Mouse (Mus musculus) neural tube, embryonic 12.5 days (tissue): Measurements from ENCODE around the gene Rhbg. TPM values are rescaled to one million over a fixed set of nuclear protein-coding genes. Genes with fewer than 3 reads are reported as not detected.

Source experiments
- ATAC-seq: fragments of 200-750 bp; cut with Nextera tagmentation; 2 replicates; pipeline ENCODE4 v1.8.0; 2017; ENCODE audit warnings: low read depth, mild to moderate bottlenecking, moderate TSS enrichment, moderate library complexity; ENCODE audit not compliant: low FRiP score
- H3K27ac ChIP-seq: fragments of 300-500 bp; sonication (generic); 2 replicates; pipeline ENCODE4 v1.5.1; 2016
- H3K27me3 ChIP-seq: fragments of 300-500 bp; sonication (generic); replicated peaks from 2 replicates; pipeline ENCODE4 v1.6.1; 2016; ENCODE audit warnings: mild to moderate bottlenecking
- H3K36me3 ChIP-seq: fragments of 300-500 bp; sonication (generic); 2 replicates; pipeline ENCODE4 v1.6.1; 2016; ENCODE audit warnings: mild to moderate bottlenecking
- H3K4me1 ChIP-seq: fragments of 300-500 bp; sonication (generic); 2 replicates; pipeline ENCODE4 v1.6.1; 2016
- H3K4me2 ChIP-seq: fragments of 300-500 bp; sonication (generic); replicated peaks from 2 replicates; pipeline ENCODE4 v1.6.1; 2016; ENCODE audit warnings: mild to moderate bottlenecking
- H3K4me3 ChIP-seq: fragments of 300-500 bp; sonication (generic); 2 replicates; pipeline ENCODE4 v1.5.1; 2016
- H3K9ac ChIP-seq: fragments of 300-500 bp; sonication (generic); 2 replicates; pipeline ENCODE4 v1.6.1; 2016; ENCODE audit warnings: mild to moderate bottlenecking
- H3K9me3 ChIP-seq: fragments of 300-500 bp; sonication (generic); 2 replicates; pipeline ENCODE4 v1.6.1; 2016; ENCODE audit warnings: mild to moderate bottlenecking
- WGBS: fragments of 180-500 bp; shearing (Covaris S2); methylation state at CpG from one replicate; pipeline ENCODE4 v1.1.7; 2016; 5-methylcytosine and 5-hydroxymethylcytosine counted together
- polyA plus RNA-seq: library from polyadenylated mRNA; unstranded; fragments of >200 nt; fragmentation: Nextera tagmentation; extraction: Ambion mirVana; gene quantifications from 2 replicates; pipeline ENCODE4 v1.2.1, GENCODE M21; 2016

The Rhbg gene
- polyA plus RNA-seq, 1 experiment from 2014 or later: 0.32 TPM

DNA sequence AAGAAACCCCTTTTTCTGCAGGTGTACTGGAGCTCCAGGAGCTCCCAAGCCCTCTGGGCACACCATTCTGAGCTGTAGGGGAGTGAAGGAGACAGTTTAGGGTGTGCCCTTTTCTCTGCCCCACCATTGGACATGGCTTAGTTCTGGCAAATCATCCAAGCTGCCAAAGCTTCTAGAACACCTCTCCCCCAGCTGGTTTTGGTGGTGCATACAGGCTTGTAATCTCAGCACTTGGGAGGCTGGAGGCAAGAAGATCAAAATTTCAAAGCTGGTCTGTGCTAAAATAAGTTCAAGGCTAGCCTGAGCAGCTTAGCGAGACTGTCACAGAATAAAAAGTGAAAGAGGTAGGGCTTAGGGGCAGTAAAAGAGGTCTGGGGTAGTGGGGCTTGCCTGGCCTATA is 42.2 kb downstream of the Rhbg start:
- peaks cover 37% of the 10 kb centered on the region for H3K36me3 ChIP-seq
- H3K4me2 ChIP-seq: peak overlapping the region; percentile 81
- H3K9me3 ChIP-seq: no peaks in the 10 kb centered on the region
- no peak for ATAC-seq
- 3% methylated on average over 1 of the region's 1 CpGs for WGBS
- peak overlapping the region; percentile 96 for H3K9ac ChIP-seq
- H3K4me3 ChIP-seq: peak overlapping the region; percentile 59
- peaks cover 63% of the 10 kb centered on the region for H3K27me3 ChIP-seq
- peak overlapping the region; percentile 60; the same call in 1 of the 2 replicates for H3K27ac ChIP-seq
- H3K4me1 ChIP-seq: peaks cover 13% of the 10 kb centered on the region

DNA sequence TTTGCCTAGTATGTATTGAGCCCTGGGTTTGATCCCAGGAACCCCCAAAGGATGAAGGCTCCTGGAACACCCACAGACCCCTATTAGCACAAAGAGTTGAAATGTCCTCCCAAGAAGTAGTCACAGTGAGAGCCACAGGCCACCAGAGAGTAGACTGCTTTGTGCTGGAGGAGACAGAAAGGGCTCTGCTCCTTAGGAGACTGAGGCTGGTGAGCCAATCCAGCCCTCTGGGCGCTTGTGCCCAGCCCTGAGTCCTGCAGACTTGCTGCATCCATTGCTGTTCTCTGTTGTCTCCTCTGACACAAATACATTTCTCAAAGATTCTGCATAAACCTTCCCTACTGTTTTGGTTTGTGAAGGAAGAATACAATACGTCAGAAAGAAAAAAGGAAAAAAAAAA is 43.6 kb downstream of the Rhbg start:
- Histone ChIP-seq H3K9ac (peak overlapping the region; percentile 96), H3K4me2 (peak overlapping the region; percentile 81), H3K4me1 (peaks cover 13% of the 10 kb centered on the region), H3K4me3 (peak overlapping the region; percentile 59), H3K27me3 (peaks cover 66% of the 10 kb centered on the region), H3K36me3 (peaks cover 32% of the 10 kb centered on the region), H3K9me3 (no peaks in the 10 kb centered on the region), H3K27ac (peak overlapping the region; percentile 42; the same call in 1 of the 2 replicates)
- no peak for ATAC-seq
- 12% methylated on average over 2 of the region's 2 CpGs for WGBS

DNA sequence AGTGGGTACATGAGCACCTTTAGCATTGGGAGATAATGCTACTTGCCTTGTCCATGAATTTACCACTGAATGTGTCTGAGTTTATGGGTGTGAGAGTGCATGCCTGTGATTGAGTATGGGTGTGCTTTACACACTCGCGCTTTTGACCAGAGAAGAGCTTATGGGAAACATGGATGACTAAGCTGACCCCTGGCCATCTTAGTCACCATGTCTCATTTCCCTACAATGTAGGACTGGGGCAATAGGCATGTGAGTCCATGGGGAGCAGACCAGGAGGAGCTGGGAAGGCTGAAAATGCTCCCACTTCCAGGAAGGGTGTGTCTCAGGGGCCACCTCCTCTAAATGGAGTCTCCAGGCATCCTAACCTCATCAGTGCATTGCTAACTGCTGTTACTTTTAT is 44.4 kb downstream of the Rhbg start:
- Histone ChIP-seq H3K4me1 (peaks cover 10% of the 10 kb centered on the region), H3K27ac (peak overlapping the region; percentile 92), H3K9ac (peak overlapping the region; percentile 96), H3K27me3 (peaks cover 72% of the 10 kb centered on the region), H3K4me2 (peak overlapping the region; percentile 81), H3K36me3 (peaks cover 25% of the 10 kb centered on the region), H3K4me3 (peak overlapping the region; percentile 59), H3K9me3 (no peaks in the 10 kb centered on the region)
- 6% methylated on average over 2 of the region's 2 CpGs for WGBS
- no peak for ATAC-seq

DNA sequence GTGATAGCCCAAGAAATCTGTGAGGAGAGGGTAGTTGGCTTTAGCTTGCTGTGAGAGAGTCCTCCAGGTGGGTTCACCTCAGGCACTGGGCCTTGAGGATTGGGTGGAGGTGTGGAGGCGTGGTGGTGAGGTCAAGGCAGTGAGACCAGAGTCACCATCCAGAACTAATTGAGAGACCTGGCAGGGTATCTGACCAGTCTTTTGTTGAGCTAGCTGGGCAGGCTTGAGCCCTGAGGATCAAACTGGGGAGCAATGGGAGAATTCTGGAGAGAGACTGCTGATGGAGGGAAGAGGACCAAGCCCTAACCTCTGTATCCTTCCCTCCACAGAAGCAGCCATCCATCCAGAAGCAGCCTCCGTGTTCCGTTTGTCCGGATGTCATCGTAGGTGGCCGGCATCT is 45.2 kb downstream of the Rhbg start:
- peak overlapping the region; percentile 92 for H3K27ac ChIP-seq
- 2% methylated on average over 6 of the region's 6 CpGs for WGBS
- peak overlapping the region; percentile 96 for H3K9ac ChIP-seq
- H3K9me3 ChIP-seq: no peaks in the 10 kb centered on the region
- H3K4me2 ChIP-seq: peak overlapping the region; percentile 81
- H3K36me3 ChIP-seq: peaks cover 18% of the 10 kb centered on the region; the same call in 1 of the 2 replicates
- no peak for ATAC-seq
- H3K4me3 ChIP-seq: peak overlapping the region; percentile 59
- peaks cover 68% of the 10 kb centered on the region for H3K27me3 ChIP-seq
- H3K4me1 ChIP-seq: peaks cover 7% of the 10 kb centered on the region

GRCm38 (mm10) chr3:88208226-88208720 is 46.2 kb downstream of the Rhbg start:
- H3K9me3 ChIP-seq: no peaks in the 10 kb centered on the region
- ATAC-seq: no peak
- H3K27me3 ChIP-seq: peaks cover 67% of the 10 kb centered on the region
- peak overlapping the region; percentile 92 for H3K27ac ChIP-seq
- peaks cover 17% of the 10 kb centered on the region for H3K4me1 ChIP-seq
- peaks cover 18% of the 10 kb centered on the region; the same call in 1 of the 2 replicates for H3K36me3 ChIP-seq
- peak overlapping the region; percentile 59 for H3K4me3 ChIP-seq
- 2% methylated on average over 3 of the region's 3 CpGs for WGBS
- peak overlapping the region; percentile 81 for H3K4me2 ChIP-seq
- peak overlapping the region; percentile 96 for H3K9ac ChIP-seq

DNA sequence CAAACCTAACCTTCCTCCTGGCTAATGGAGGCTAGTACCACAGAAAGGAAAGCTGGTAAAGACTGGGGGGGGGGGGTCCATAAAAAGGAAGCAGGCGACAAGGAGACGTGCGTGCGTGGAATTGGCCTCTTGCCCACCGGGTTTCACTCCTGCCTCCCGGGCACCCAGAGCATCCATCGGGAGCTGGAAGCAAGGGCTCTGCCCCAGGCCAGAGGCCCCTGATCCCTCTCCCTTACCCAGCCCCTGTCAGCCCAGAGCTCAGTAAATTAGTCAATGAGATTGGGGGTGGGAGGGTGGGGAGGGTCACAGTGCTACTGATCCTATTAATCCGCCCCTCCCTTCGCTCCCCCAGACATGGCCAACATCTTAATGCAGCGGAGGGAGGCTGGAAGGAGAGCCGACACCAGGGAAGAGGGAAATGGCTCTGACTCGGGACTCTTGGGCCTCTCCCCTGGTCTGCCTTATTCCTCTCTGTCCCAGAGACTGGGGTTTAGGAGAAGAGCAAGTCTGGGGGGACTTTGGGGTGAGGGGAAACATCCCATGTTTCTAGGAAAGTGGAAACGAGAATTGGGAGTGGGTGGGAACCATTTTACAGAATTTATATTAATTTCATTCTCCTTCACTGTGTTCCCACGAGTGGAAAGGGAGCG is 46.9 kb downstream of the Rhbg start:
- Histone ChIP-seq H3K27ac (peak overlapping the region; percentile 92), H3K36me3 (peaks cover 18% of the 10 kb centered on the region; the same call in 1 of the 2 replicates), H3K27me3 (peaks cover 67% of the 10 kb centered on the region), H3K4me3 (peak overlapping the region; percentile 59), H3K4me2 (peak overlapping the region; percentile 81), H3K9me3 (no peaks in the 10 kb centered on the region), H3K9ac (peak overlapping the region; percentile 96), H3K4me1 (peaks cover 23% of the 10 kb centered on the region)
- ATAC-seq: no peak
- under 1% methylated on average over 15 of the region's 15 CpGs for WGBS

- no peaks in the 10 kb centered on the region for H3K9me3 ChIP-seq
- H3K4me2 ChIP-seq: peak overlapping the region; percentile 81
- 2% methylated on average over 14 of the region's 14 CpGs for WGBS
- peak overlapping the region; percentile 96 for H3K9ac ChIP-seq
- peaks cover 15% of the 10 kb centered on the region; the same call in 1 of the 2 replicates for H3K36me3 ChIP-seq
- H3K27ac ChIP-seq: peak overlapping the region; percentile 92
- peaks cover 67% of the 10 kb centered on the region for H3K27me3 ChIP-seq
- H3K4me1 ChIP-seq: peaks cover 26% of the 10 kb centered on the region
- peak overlapping the region; percentile 59 for H3K4me3 ChIP-seq
- peak; percentile 18 for ATAC-seq
These were observed 47.6 kb downstream of the Rhbg start for GRCm38 (mm10) chr3:88206901-88207371.

DNA sequence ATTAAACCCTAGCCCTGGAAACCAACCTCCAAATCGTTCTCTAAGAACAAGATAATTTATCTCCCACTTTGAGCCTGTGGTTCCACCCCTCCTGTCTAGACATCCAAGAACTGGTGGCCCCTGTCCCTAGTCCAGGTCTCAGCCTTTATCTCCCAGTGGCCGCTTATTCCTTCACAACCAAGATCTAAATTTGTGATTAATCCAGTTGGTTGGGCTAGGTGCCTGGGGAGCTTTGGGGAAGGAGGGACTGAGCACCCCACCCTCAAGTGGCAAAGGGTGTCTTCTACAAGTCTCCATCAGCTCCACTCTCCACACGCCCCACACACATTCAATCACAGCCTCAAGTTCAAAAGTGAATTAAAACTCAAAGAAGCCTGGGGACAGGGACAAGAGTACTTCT is 48.0 kb downstream of the Rhbg start:
- Histone ChIP-seq H3K36me3 (peaks cover 11% of the 10 kb centered on the region; the same call in 1 of the 2 replicates), H3K4me3 (peak overlapping the region; percentile 59), H3K4me2 (peak overlapping the region; percentile 81), H3K27me3 (peaks cover 67% of the 10 kb centered on the region), H3K27ac (peak overlapping the region; percentile 92), H3K4me1 (peaks cover 26% of the 10 kb centered on the region), H3K9ac (peak overlapping the region; percentile 96), H3K9me3 (no peaks in the 10 kb centered on the region)
- ATAC-seq: peak; percentile 61
- 6% methylated on average over 3 of the region's 3 CpGs for WGBS

GRCm38 (mm10) chr3:88205563-88206491 is 48.7 kb downstream of the Rhbg start:
- H3K9me3 ChIP-seq: no peaks in the 10 kb centered on the region
- H3K36me3 ChIP-seq: peaks cover 10% of the 10 kb centered on the region; the same call in 1 of the 2 replicates
- peak; percentile 72 for ATAC-seq
- peaks cover 66% of the 10 kb centered on the region for H3K27me3 ChIP-seq
- H3K9ac ChIP-seq: peak overlapping the region; percentile 96
- H3K4me3 ChIP-seq: peak overlapping the region; percentile 2; the same call in 1 of the 2 replicates
- H3K27ac ChIP-seq: peak overlapping the region; percentile 92
- peak overlapping the region; percentile 81 for H3K4me2 ChIP-seq
- 2% methylated on average over 8 of the region's 8 CpGs for WGBS
- peaks cover 29% of the 10 kb centered on the region for H3K4me1 ChIP-seq

GRCm38 (mm10) chr3:88205176-88205562 is 49.3 kb downstream of the Rhbg start:
- Histone ChIP-seq H3K27ac (peak overlapping the region; percentile 92), H3K27me3 (peaks cover 62% of the 10 kb centered on the region), H3K4me2 (peak overlapping the region; percentile 81), H3K4me1 (peaks cover 35% of the 10 kb centered on the region), H3K4me3 (no peak overlapping the region), H3K36me3 (peaks cover 8% of the 10 kb centered on the region; the same call in 1 of the 2 replicates), H3K9me3 (no peaks in the 10 kb centered on the region), H3K9ac (0 out of 2 replicates have a peak overlapping the region, but pooled peaks have one; percentile 14)
- 6% methylated on average over 4 of the region's 4 CpGs for WGBS
- ATAC-seq: peak; percentile 38; the same call in 1 of the 2 replicates

- H3K27me3 ChIP-seq: peaks cover 58% of the 10 kb centered on the region
- peaks cover 4% of the 10 kb centered on the region; the same call in 1 of the 2 replicates for H3K36me3 ChIP-seq
- WGBS: 5% methylated on average over 1 of the region's 1 CpGs
- H3K9ac ChIP-seq: peak overlapping the region; percentile 54
- H3K27ac ChIP-seq: peak overlapping the region; percentile 92
- ATAC-seq: no peak
- peaks cover 37% of the 10 kb centered on the region for H3K4me1 ChIP-seq
- no peak overlapping the region for H3K4me3 ChIP-seq
- no peaks in the 10 kb centered on the region for H3K9me3 ChIP-seq
- H3K4me2 ChIP-seq: peak overlapping the region; percentile 81
These were observed 49.8 kb downstream of the Rhbg start for GRCm38 (mm10) chr3:88204751-88205150.
